Mouse (Mus musculus): ENCODE measurements at regions not wholly inside any gene's neighbourhood (a gene's known extent, or its start where the extent isn't known, plus 50 kb on each side); places are given as distances from the start of the nearest gene placed in this dataset.

GRCm38 (mm10) chr12:50969402-50969801 is 320.5 kb upstream of the Prkd1 start:
- TF ChIP-seq CTCF (IDR thresholded peaks at IDR 0.05; ENCODE audit: low read depth, low read length) (no peak), EP300 (IDR thresholded peaks at IDR 0.05; ENCODE audit: insufficient read depth, low read depth, low read length) (0 out of 2 replicates have a peak, but pooled peaks have one; percentile 8), POLR2A (IDR thresholded peaks at IDR 0.05; ENCODE audit: insufficient read depth, low read length) (no peak)
